Mouse (Mus musculus) limb, embryonic 11.5 days (tissue): ENCODE measurements around the gene Ost4. TPM values are rescaled to one million over a fixed set of nuclear protein-coding genes. Genes with fewer than 3 reads are reported as not detected.
A peak's percentile ranks its signal among the peaks of the same experiment; 100 is the strongest.

ENCODE experiments used
- ATAC-seq: fragments of 200-750 bp; cut with Nextera tagmentation; 2 replicates; pipeline ENCODE4 v1.8.0; 2017; ENCODE audit warnings: low read depth; ENCODE audit not compliant: insufficient number of reproducible peaks, low FRiP score, low TSS enrichment
- DNase-seq: peaks from one replicate; pipeline ENCODE4 v3.0.0-alpha.2; 2015; ENCODE audit warnings: low spot score
- H3K27ac ChIP-seq: fragments of 300-500 bp; sonication (generic); replicated peaks from 2 replicates; pipeline ENCODE4 v1.5.1; 2014; ENCODE audit warnings: low read depth, mild to moderate bottlenecking, low read length
- H3K27me3 ChIP-seq: fragments of 300-500 bp; sonication (generic); 2 replicates; pipeline ENCODE4 v1.6.1; 2014; ENCODE audit warnings: mild to moderate bottlenecking, low read length, mixed read lengths; ENCODE audit not compliant: control insufficient read depth, insufficient read depth
- H3K36me3 ChIP-seq: fragments of 300-500 bp; sonication (generic); 2 replicates; pipeline ENCODE4 v1.6.1; 2014; ENCODE audit warnings: mild to moderate bottlenecking, low read length, moderate library complexity, mixed read lengths; ENCODE audit not compliant: control insufficient read depth, insufficient read depth
- H3K4me1 ChIP-seq: fragments of 300-500 bp; sonication (generic); 2 replicates; pipeline ENCODE4 v1.6.1; 2014; ENCODE audit warnings: low read length, mixed read lengths; ENCODE audit not compliant: control insufficient read depth, insufficient read depth
- H3K4me2 ChIP-seq: fragments of 300-500 bp; sonication (generic); 2 replicates; pipeline ENCODE4 v1.6.1; 2014; ENCODE audit warnings: low read depth, mild to moderate bottlenecking, moderate library complexity; ENCODE audit not compliant: severe bottlenecking
- H3K4me3 ChIP-seq: fragments of 300-500 bp; sonication (generic); 2 replicates; pipeline ENCODE4 v1.5.1; 2014; ENCODE audit warnings: low read depth, low read length
- H3K9ac ChIP-seq: fragments of 300-500 bp; sonication (generic); 2 replicates; pipeline ENCODE4 v1.6.1; 2014; ENCODE audit warnings: mild to moderate bottlenecking, low read length
- H3K9me3 ChIP-seq: fragments of 300-500 bp; sonication (generic); 2 replicates; pipeline ENCODE4 v1.6.1; 2016; ENCODE audit warnings: low read length; ENCODE audit not compliant: control insufficient read depth
- WGBS: fragments of 180-500 bp; shearing (Covaris S2); extraction: QIAGEN DNeasy Blood & Tissue Kit; methylation state at CpG from one replicate; pipeline ENCODE4 v1.1.7; 2014; 5-methylcytosine and 5-hydroxymethylcytosine counted together
- polyA plus RNA-seq: library from polyadenylated mRNA; unstranded; fragments of >200 nt; fragmentation: Nextera tagmentation; extraction: Ambion mirVana; gene quantifications from 2 replicates; pipeline ENCODE4 v1.2.1, GENCODE M21; 2014

The Ost4 gene
- polyA plus RNA-seq, result 384 and 395 TPM in 2 replicates

GRCm38 (mm10) chr5:30907413-30908059 lies at the start of gene Ost4:
Gene Ost4, minus strand, starts transcription at chr5:30907788.
- under 1% methylated on average over 58 of the region's 58 CpGs for WGBS
- H3K4me3 ChIP-seq, result peak within 1 kb of the TSS; percentile 76
- ATAC-seq (peak; percentile 91), DNase-seq (peak; percentile 96)
- peak within 1 kb of the TSS; percentile 96 for H3K27ac ChIP-seq
- H3K27me3 ChIP-seq, result no peaks in the 10 kb centered on the region
- peaks cover 10% of the 10 kb centered on the region for H3K36me3 ChIP-seq
- peak within 1 kb of the TSS; percentile 84 for H3K9ac ChIP-seq
- H3K4me2 ChIP-seq, result peak within 1 kb of the TSS; percentile 94
- no peaks in the 10 kb centered on the region for H3K9me3 ChIP-seq
- peaks cover 43% of the 10 kb centered on the region for H3K4me1 ChIP-seq

GRCm38 (mm10) chr5:30955751-30956150 lies 48.2 kb upstream of the Ost4 start:
- no peak overlapping the region for H3K9ac ChIP-seq
- H3K27me3 ChIP-seq, result no peaks in the 10 kb centered on the region
- H3K36me3 ChIP-seq, result peaks cover 25% of the 10 kb centered on the region
- H3K9me3 ChIP-seq, result no peaks in the 10 kb centered on the region
- H3K27ac ChIP-seq, result no peak overlapping the region
- peaks cover 13% of the 10 kb centered on the region for H3K4me1 ChIP-seq
- H3K4me2 ChIP-seq, result no peak overlapping the region
- no peak for ATAC-seq
- H3K4me3 ChIP-seq, result no peak overlapping the region
- no peak for DNase-seq
- WGBS, result 95% methylated on average over 6 of the region's 6 CpGs

- no peak overlapping the region for H3K4me3 ChIP-seq
- H3K9ac ChIP-seq, result no peak overlapping the region
- H3K4me2 ChIP-seq, result no peak overlapping the region
- H3K27me3 ChIP-seq, result no peaks in the 10 kb centered on the region
- no peak overlapping the region for H3K27ac ChIP-seq
- no peaks in the 10 kb centered on the region for H3K9me3 ChIP-seq
- no peak for DNase-seq
- WGBS, result 95% methylated on average over 9 of the region's 9 CpGs
- peaks cover 25% of the 10 kb centered on the region for H3K36me3 ChIP-seq
- H3K4me1 ChIP-seq, result peaks cover 13% of the 10 kb centered on the region
- no peak for ATAC-seq
Measured at GRCm38 (mm10) chr5:30954556-30954955, 47.0 kb upstream of the Ost4 start.

GRCm38 (mm10) chr5:30954065-30954464 lies 46.5 kb upstream of the Ost4 start:
- no peak overlapping the region for H3K4me2 ChIP-seq
- H3K27me3 ChIP-seq, result no peaks in the 10 kb centered on the region
- DNase-seq (no peak), ATAC-seq (no peak)
- WGBS, result 97% methylated on average over 6 of the region's 6 CpGs
- H3K9ac ChIP-seq, result no peak overlapping the region
- H3K36me3 ChIP-seq, result peaks cover 25% of the 10 kb centered on the region
- no peak overlapping the region for H3K27ac ChIP-seq
- peaks cover 9% of the 10 kb centered on the region for H3K4me1 ChIP-seq
- H3K9me3 ChIP-seq, result no peaks in the 10 kb centered on the region
- H3K4me3 ChIP-seq, result no peak overlapping the region

GRCm38 (mm10) chr5:30952551-30952950 lies 45.0 kb upstream of the Ost4 start:
- no peaks in the 10 kb centered on the region for H3K27me3 ChIP-seq
- H3K27ac ChIP-seq, result no peak overlapping the region
- H3K9ac ChIP-seq, result no peak overlapping the region
- H3K4me1 ChIP-seq, result no peaks in the 10 kb centered on the region
- ATAC-seq (no peak), DNase-seq (no peak)
- H3K4me2 ChIP-seq, result no peak overlapping the region
- no peak overlapping the region for H3K4me3 ChIP-seq
- peaks cover 17% of the 10 kb centered on the region for H3K36me3 ChIP-seq
- H3K9me3 ChIP-seq, result no peaks in the 10 kb centered on the region
- 88% methylated on average over 5 of the region's 5 CpGs for WGBS

- H3K27ac ChIP-seq, result no peak overlapping the region
Measured at GRCm38 (mm10) chr5:30951706-30952105, 44.1 kb upstream of the Ost4 start.

GRCm38 (mm10) chr5:30950922-30951321 lies 43.3 kb upstream of the Ost4 start:
- H3K4me1 ChIP-seq, result no peaks in the 10 kb centered on the region
- H3K4me3 ChIP-seq, result no peak overlapping the region
- ATAC-seq (no peak), DNase-seq (no peak)
- H3K36me3 ChIP-seq, result peaks cover 15% of the 10 kb centered on the region; the same call in 1 of the 2 replicates
- no peaks in the 10 kb centered on the region for H3K9me3 ChIP-seq
- WGBS, result 89% methylated on average over 2 of the region's 2 CpGs
- no peak overlapping the region for H3K4me2 ChIP-seq
- H3K9ac ChIP-seq, result no peak overlapping the region
- no peak overlapping the region for H3K27ac ChIP-seq
- no peaks in the 10 kb centered on the region for H3K27me3 ChIP-seq

More at GRCm38 (mm10) chr5:30951706-30952105, 44.1 kb upstream of the Ost4 start:
- Histone ChIP-seq H3K9ac (no peak overlapping the region), H3K36me3 (peaks cover 15% of the 10 kb centered on the region; the same call in 1 of the 2 replicates), H3K4me3 (no peak overlapping the region), H3K4me2 (no peak overlapping the region), H3K9me3 (no peaks in the 10 kb centered on the region), H3K4me1 (no peaks in the 10 kb centered on the region), H3K27me3 (no peaks in the 10 kb centered on the region)
- ATAC-seq, result no peak
- no peak for DNase-seq
- WGBS, result 91% methylated on average over 6 of the region's 6 CpGs

- 69% methylated on average over 4 of the region's 4 CpGs for WGBS
- Histone ChIP-seq H3K9ac (no peak overlapping the region; the same call in 1 of the 2 replicates), H3K4me3 (peak overlapping the region; percentile 46), H3K27ac (no peak overlapping the region), H3K36me3 (peaks cover 13% of the 10 kb centered on the region; the same call in 1 of the 2 replicates), H3K9me3 (no peaks in the 10 kb centered on the region), H3K4me2 (peak overlapping the region; percentile 85), H3K27me3 (no peaks in the 10 kb centered on the region), H3K4me1 (no peaks in the 10 kb centered on the region)
- ATAC-seq, result no peak
- DNase-seq, result no peak
Measured at GRCm38 (mm10) chr5:30950451-30950850, 42.9 kb upstream of the Ost4 start.
